In the genomic region with DNA sequence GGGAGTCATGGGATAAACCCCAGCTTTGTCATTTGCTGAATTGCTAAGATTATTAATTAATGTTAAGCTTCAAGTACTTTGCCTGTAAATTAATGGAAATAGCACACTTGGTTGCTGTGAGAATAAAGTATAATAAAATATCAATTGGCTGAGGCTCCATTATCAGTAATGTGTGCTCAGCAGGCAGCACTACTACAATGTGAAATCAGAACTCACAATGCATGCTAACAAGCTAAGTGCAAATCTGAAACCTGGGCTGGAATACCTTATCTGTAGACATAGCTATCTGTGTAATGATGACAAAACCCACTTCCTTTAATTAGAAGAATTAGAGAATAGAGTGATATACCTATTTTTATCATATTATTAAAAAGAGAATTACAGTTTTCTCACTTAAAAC, we compare ENCODE assay signal across 23 mouse cellular contexts.
"Had no signal": no experiment of that assay in that cellular context is flagged by ENCODE, and none has a peak within 500 bp of the region (broad histone marks: within the 10 kb centered on the region; RNA-seq: fewer than 3 reads in every experiment).

No protein-coding gene starts in this region.

- H3K27me3 ChIP-seq: limb, embryonic 13.5 days; liver, embryonic 12.5 days; liver, embryonic 15.5 days; lung, embryonic 15.5 days; megakaryocyte, embryonic 14.5 days; neural tube, embryonic 12.5 days had no signal

- H3K9ac ChIP-seq: limb, embryonic 13.5 days; liver, embryonic 12.5 days; liver, embryonic 15.5 days; lung, embryonic 15.5 days; neural tube, embryonic 12.5 days had no signal

- H3K4me1 ChIP-seq: limb, embryonic 10.5 days; limb, embryonic 13.5 days; liver, embryonic 12.5 days; liver, embryonic 15.5 days; lung, embryonic 15.5 days; midbrain, embryonic 10.5 days; neural tube, embryonic 12.5 days had no signal

- H3K4me2 ChIP-seq: limb, embryonic 13.5 days; liver, embryonic 12.5 days; liver, embryonic 15.5 days; lung, embryonic 15.5 days; neural tube, embryonic 12.5 days had no signal

- H3K36me3 ChIP-seq: limb, embryonic 10.5 days; limb, embryonic 13.5 days; liver, embryonic 12.5 days; liver, embryonic 15.5 days; lung, embryonic 15.5 days; midbrain, embryonic 10.5 days; neural tube, embryonic 12.5 days had no signal

- H3K9me3 ChIP-seq: limb, embryonic 10.5 days; limb, embryonic 13.5 days; liver, embryonic 12.5 days; liver, embryonic 15.5 days; lung, embryonic 15.5 days; megakaryocyte, embryonic 14.5 days; midbrain, embryonic 10.5 days; neural tube, embryonic 12.5 days had no signal

- DNase-seq: kidney, postnatal 25 days; layer of hippocampus, adult 9-11 months; liver; lung, adult 18-20 months; lung, postnatal 10 days; lung, postnatal 36 days; right cerebral cortex, adult 18-20 months; right cerebral cortex, postnatal 14 days; right cerebral cortex, postnatal 4 days; thymus, adult 2 months; thymus, postnatal 14 days; thymus, postnatal 4 days had no signal

- ATAC-seq: liver, embryonic 12.5 days had no signal

- H3K4me3 ChIP-seq: layer of hippocampus, adult 2 months; limb, embryonic 10.5 days; limb, embryonic 13.5 days; liver, embryonic 12.5 days; liver, embryonic 15.5 days; lung, embryonic 15.5 days; megakaryocyte, embryonic 14.5 days; midbrain, embryonic 10.5 days; neural tube, embryonic 12.5 days had no signal

- H3K27ac ChIP-seq: kidney, postnatal 0 days; layer of hippocampus, adult 2 months; limb, embryonic 10.5 days; limb, embryonic 13.5 days; liver, embryonic 12.5 days; liver, embryonic 15.5 days; lung, embryonic 15.5 days; midbrain, embryonic 10.5 days; neural tube, embryonic 12.5 days; stomach, postnatal 0 days had no signal
